Mouse (Mus musculus) forebrain, embryonic 14.5 days (tissue): ENCODE results near the gene Taf11. TPM values are rescaled to one million over a fixed set of nuclear protein-coding genes. Genes with fewer than 3 reads are reported as not detected.

Experiments
- polyA plus RNA-seq: library from polyadenylated mRNA; unstranded; fragments of >200 nt; fragmentation: Nextera tagmentation; extraction: Ambion mirVana; gene quantifications from 2 replicates; pipeline ENCODE4 v1.2.1, GENCODE M21; 2014

Gene Taf11
- polyA plus RNA-seq, 1 experiment from 2014 or later: 65.2 TPM

Other genes starting within 250 kb of the Taf11 start
- 0.44 TPM in 1 of 2 replicates, not detected in the other for gene Spdef, start 180.9 kb downstream of the Taf11 start, polyA plus RNA-seq
- 9.8 and 10.2 TPM in 2 replicates for gene D17Wsu92e, start 89.2 kb downstream of the Taf11 start, polyA plus RNA-seq
- 301 and 338 TPM in 2 replicates for gene Snrpc, start 71.7 kb downstream of the Taf11 start, polyA plus RNA-seq
- 4.3 and 5.3 TPM in 2 replicates for gene Uhrf1bp1, start 53.4 kb downstream of the Taf11 start, polyA plus RNA-seq
- 39.4 and 40.3 TPM in 2 replicates for gene Anks1, start 538 bp downstream of the Taf11 start, polyA plus RNA-seq
- gene Tcp11, start 170.8 kb upstream of the Taf11 start, polyA plus RNA-seq: 1.6 TPM in 2 replicates
- gene Scube3, start 232.3 kb upstream of the Taf11 start, polyA plus RNA-seq: 4.7 TPM in 2 replicates